Mouse (Mus musculus) lung, adult 2 months (tissue): Measurements from ENCODE around the gene Olfr869. TPM values are rescaled to one million over a fixed set of nuclear protein-coding genes. Genes with fewer than 3 reads are reported as not detected.

Experiments used
- DNase-seq: peaks from one replicate; pipeline ENCODE4 v3.0.0; 2022
- H3K4me1 ChIP-seq: fragments of 200-500 bp; 2 replicates; pipeline ENCODE4 v1.6.1; 2011; ENCODE audit warnings: low read length; ENCODE audit not compliant: control insufficient read depth, insufficient read depth
- H3K4me3 ChIP-seq: fragments of 200-500 bp; replicated peaks from 2 replicates; pipeline ENCODE3; 2011; ENCODE audit warnings: low read depth, mild to moderate bottlenecking, control low read depth, low read length; ENCODE audit errors: extremely low read depth
- CTCF ChIP-seq: fragments of 200-500 bp; IDR thresholded peaks from 2 replicates; pipeline ENCODE4 v1.5.1; 2011; ENCODE audit warnings: mild to moderate bottlenecking, low read length, control low read depth; ENCODE audit not compliant: insufficient read depth
- POLR2A ChIP-seq: fragments of 200-500 bp; IDR thresholded peaks from 2 replicates; pipeline ENCODE4 v1.6.1; 2011; ENCODE audit warnings: low read depth, mild to moderate bottlenecking, control low read depth, low read length, borderline replicate concordance; ENCODE audit errors: extremely low read depth
- WGBS: fragments of 180-500 bp; shearing (Covaris S2); methylation state at CpG from one replicate; pipeline ENCODE4 v1.1.7; 2018; 5-methylcytosine and 5-hydroxymethylcytosine counted together
- polyA plus RNA-seq: library from polyadenylated mRNA; depleted of rRNA; stranded (reverse); fragments of >200 nt; gene quantifications from 2 replicates; pipeline ENCODE4 v1.2.3, GENCODE M21; 2012; rRNA removed

The Olfr869 gene
- not detected in 2 replicates for polyA plus RNA-seq

DNA sequence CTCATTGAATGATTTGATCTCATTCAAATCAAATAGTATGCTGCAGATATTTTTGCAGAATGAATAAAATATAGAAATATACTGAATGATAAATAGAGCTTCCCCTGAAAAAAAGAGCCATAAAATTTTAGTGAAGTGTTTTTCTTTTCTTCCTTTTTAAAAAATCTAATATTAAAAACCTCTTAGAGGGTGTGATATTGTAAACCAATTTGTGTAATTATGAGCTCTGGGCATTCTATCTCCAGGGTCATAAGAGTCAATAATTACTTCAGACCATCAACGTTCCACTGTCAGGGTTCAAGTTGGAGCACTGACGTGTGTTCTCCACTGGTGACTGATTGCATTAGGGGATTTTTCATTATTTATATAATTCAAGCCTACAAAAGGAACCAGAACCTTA is at the start of gene Olfr869:
TSS of gene Olfr869 (plus strand) at position 301 of the 400 bp plus-strand sequence.
- no peak for DNase-seq
- Histone ChIP-seq H3K4me1 (no peaks in the 10 kb centered on the region), H3K4me3 (no peak within 1 kb of the TSS)
- TF ChIP-seq CTCF (no peak), POLR2A (no peak)
- 64% methylated on average over 2 of the region's 2 CpGs for WGBS

DNA sequence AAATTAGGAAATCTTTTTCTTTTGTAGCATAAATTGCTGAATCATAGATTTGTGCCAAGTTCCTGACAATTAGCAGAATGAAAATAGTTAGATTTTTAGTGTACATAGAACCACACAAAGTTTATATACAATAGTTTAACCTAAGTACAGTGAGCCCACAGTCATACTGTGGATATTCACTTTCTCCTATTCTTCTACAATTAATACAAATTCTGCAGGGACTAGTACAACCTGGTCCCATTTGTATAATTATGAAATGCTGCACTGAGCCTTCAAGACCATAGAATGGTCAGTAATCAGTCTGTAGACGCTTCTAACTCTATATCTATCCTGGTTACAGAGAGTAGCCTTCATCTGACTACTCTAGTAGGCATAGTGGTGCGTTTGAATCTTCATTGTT is 30.5 kb upstream of the Olfr869 start, which contains the start of gene Olfr868:
TSS of gene Olfr868 (plus strand) at position 301 of the 400 bp plus-strand sequence.
- DNase-seq = no peak
- 25% methylated on average over 2 of the region's 2 CpGs for WGBS
- H3K4me1 ChIP-seq = no peaks in the 10 kb centered on the region

DNA sequence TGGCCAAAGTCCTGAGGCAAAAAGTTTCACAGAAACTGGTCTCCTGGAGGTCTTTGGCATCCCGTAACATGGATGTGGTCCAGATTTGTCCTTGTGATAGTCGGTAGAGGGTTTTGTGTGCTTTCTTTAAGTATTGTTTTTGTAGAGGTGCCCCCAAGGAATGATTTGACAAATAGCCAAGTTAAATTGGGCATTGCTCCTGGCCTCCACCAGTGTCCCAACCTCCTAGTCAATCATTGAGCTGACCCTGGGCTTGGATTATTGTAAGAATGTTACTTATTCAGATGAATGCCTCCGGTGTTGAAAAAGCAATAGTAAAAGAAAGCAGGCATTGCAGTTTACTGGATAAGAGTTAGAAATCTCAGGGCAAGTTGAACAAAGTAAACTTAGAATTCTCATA is 20.9 kb downstream of the Olfr869 start:
- WGBS = 88% methylated on average over 3 of the region's 3 CpGs
- H3K4me1 ChIP-seq = no peaks in the 10 kb centered on the region

More for the DNA sequence above, 30.5 kb upstream of the Olfr869 start, which contains the start of gene Olfr868:
- TF ChIP-seq CTCF (no peak), POLR2A (no peak)
- no peak within 1 kb of the TSS for H3K4me3 ChIP-seq

DNA sequence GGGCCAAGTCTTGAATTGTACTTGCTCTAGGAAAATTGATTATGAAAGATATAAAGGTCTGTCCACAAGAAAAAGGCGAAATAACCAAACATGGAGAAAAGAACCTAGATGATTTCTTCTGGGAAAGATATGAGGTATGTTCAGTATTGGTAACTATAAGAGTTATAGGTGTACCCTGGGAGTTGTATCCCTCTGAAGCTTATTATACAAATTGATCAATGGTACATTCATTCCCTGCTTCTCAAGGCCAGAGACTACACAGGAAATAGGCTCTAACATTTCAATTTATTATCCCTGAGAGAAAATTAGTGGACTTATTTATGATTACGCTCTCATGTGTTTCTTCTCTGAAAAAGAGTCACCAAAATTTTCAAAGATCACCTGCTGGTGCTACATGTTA is 45.1 kb downstream of the Olfr869 start, which contains the start of gene Olfr870:
TSS of gene Olfr870 (minus strand) at position 101 of the 400 bp plus-strand sequence.
- no peak within 1 kb of the TSS for H3K4me3 ChIP-seq
- WGBS = 71% methylated on average over 2 of the region's 2 CpGs
- TF ChIP-seq CTCF (no peak), POLR2A (no peak)
- DNase-seq = no peak
- H3K4me1 ChIP-seq = no peaks in the 10 kb centered on the region

More for the DNA sequence above, 20.9 kb downstream of the Olfr869 start:
- H3K4me3 ChIP-seq = no peak overlapping the region
- no peak for DNase-seq
- TF ChIP-seq POLR2A (no peak), CTCF (no peak)

DNA sequence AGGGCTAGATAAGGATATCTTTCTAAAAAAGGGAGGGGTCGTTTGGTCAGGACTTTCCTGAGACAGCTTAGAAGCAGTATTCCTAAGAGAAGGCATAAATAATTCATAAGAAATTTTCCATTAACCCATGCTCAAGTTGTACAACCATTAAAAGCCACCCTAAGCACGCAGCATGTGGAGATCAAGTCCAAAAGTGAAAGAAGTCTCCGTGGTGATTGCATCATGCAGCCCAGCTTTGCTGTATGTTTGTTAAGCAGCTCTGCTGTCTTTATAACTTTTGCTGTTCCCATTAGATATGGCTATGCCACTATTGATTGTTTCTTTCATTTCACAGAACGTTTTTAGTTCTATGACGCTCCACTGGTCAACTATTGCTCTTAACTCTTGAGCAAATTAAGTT is 50.7 kb downstream of the Olfr869 start:
- Histone ChIP-seq H3K4me3 (no peak overlapping the region), H3K4me1 (no peaks in the 10 kb centered on the region)
- no peak for DNase-seq
- no peak for TF ChIP-seq POLR2A
- no peak for TF ChIP-seq CTCF
- WGBS = 55% methylated on average over 5 of the region's 5 CpGs

Other genes starting within 250 kb of the Olfr869 start
- not detected in 2 replicates for gene Olfr862, start 241.0 kb upstream of the Olfr869 start, polyA plus RNA-seq
- not detected in 2 replicates for gene Olfr77, start 212.1 kb upstream of the Olfr869 start, polyA plus RNA-seq
- not detected in 2 replicates for gene Olfr866, start 101.0 kb upstream of the Olfr869 start, polyA plus RNA-seq
- gene Olfr867, start 71.4 kb upstream of the Olfr869 start, polyA plus RNA-seq = not detected in 2 replicates
- not detected in 2 replicates for gene Olfr868, start 30.4 kb upstream of the Olfr869 start, polyA plus RNA-seq
- not detected in 2 replicates for gene Olfr870, start 45.0 kb downstream of the Olfr869 start, polyA plus RNA-seq
- not detected in 2 replicates for gene Olfr871, start 83.2 kb downstream of the Olfr869 start, polyA plus RNA-seq
- gene Olfr872, start 108.1 kb downstream of the Olfr869 start, polyA plus RNA-seq = not detected in 2 replicates
- gene Olfr39, start 153.3 kb downstream of the Olfr869 start, polyA plus RNA-seq = not detected in 2 replicates
- not detected in 2 replicates for gene Olfr873, start 169.5 kb downstream of the Olfr869 start, polyA plus RNA-seq
- not detected in 2 replicates for gene Olfr18, start 207.1 kb downstream of the Olfr869 start, polyA plus RNA-seq